Mouse (Mus musculus) heart, embryonic 15.5 days (tissue): ENCODE measurements at regions not wholly inside any gene's neighbourhood (a gene's known extent, or its start where the extent isn't known, plus 50 kb on each side); places are given as distances from the start of the nearest gene placed in this dataset.

Experiments
- ATAC-seq: fragments of 200-750 bp; cut with Nextera tagmentation; replicated peaks from 2 replicates; pipeline ENCODE4 v1.8.0; 2017; ENCODE audit warnings: low read depth, moderate TSS enrichment; ENCODE audit not compliant: insufficient number of reproducible peaks, insufficient read depth, low FRiP score
- H3K27ac ChIP-seq: fragments of 300-500 bp; sonication (generic); 2 replicates; pipeline ENCODE4 v1.5.1; 2015; ENCODE audit warnings: mild to moderate bottlenecking, inconsistent platforms
- H3K27me3 ChIP-seq: fragments of 300-500 bp; sonication (generic); 2 replicates; pipeline ENCODE4 v1.6.1; 2015; ENCODE audit warnings: inconsistent platforms
- H3K36me3 ChIP-seq: fragments of 300-500 bp; sonication (generic); 2 replicates; pipeline ENCODE4 v1.6.1; 2015; ENCODE audit warnings: mild to moderate bottlenecking, inconsistent platforms
- H3K4me1 ChIP-seq: fragments of 300-500 bp; sonication (generic); replicated peaks from 2 replicates; pipeline ENCODE4 v1.6.1; 2015; ENCODE audit warnings: inconsistent platforms
- H3K4me2 ChIP-seq: fragments of 300-500 bp; sonication (generic); 2 replicates; pipeline ENCODE4 v1.6.1; 2015; ENCODE audit warnings: inconsistent platforms, mild to moderate bottlenecking, moderate library complexity
- H3K4me3 ChIP-seq: fragments of 300-500 bp; sonication (generic); 2 replicates; pipeline ENCODE4 v1.5.1; 2015; ENCODE audit warnings: mild to moderate bottlenecking, inconsistent platforms
- H3K9ac ChIP-seq: fragments of 300-500 bp; sonication (generic); 2 replicates; pipeline ENCODE4 v1.6.1; 2015; ENCODE audit warnings: mild to moderate bottlenecking, inconsistent platforms
- H3K9me3 ChIP-seq: fragments of 300-500 bp; sonication (generic); replicated peaks from 2 replicates; pipeline ENCODE4 v1.6.1; 2016; ENCODE audit warnings: inconsistent platforms
- WGBS: fragments of 180-500 bp; shearing (Covaris S2); methylation state at CpG from one replicate; pipeline ENCODE4 v1.1.7; 2015; ENCODE audit warnings: mixed read lengths; 5-methylcytosine and 5-hydroxymethylcytosine counted together

- WGBS, result 72% methylated on average over 7 of the region's 7 CpGs
- Histone ChIP-seq H3K9me3 (no peaks in the 10 kb centered on the region), H3K36me3 (no peaks in the 10 kb centered on the region), H3K27me3 (no peaks in the 10 kb centered on the region), H3K4me3 (no peak overlapping the region), H3K27ac (no peak overlapping the region), H3K4me2 (no peak overlapping the region), H3K4me1 (no peaks in the 10 kb centered on the region), H3K9ac (no peak overlapping the region)
- no peak for ATAC-seq
These were observed 308.8 kb upstream of the Sox9 start for GRCm38 (mm10) chr11:112473237-112473636.

DNA sequence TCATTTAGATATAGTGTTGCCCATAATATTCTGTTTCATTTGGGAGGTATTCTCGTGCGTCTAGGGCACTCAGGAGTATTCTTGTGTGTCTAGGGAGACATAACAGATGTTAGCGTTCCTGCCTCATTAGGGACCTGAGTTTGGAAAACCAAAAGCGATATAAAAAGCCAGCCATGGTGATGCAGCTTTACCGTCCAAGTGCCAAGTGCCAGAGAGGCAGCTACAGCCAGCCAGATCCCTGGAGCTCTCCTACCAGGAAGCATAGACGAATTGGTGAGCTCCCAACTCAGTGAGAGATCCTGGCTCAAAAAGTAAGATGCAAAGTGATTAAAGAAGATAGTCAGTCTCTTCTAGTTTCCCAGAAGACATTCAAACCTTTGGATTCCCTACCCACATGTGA lies 308.3 kb upstream of the Sox9 start:
- no peak for ATAC-seq
- no peak overlapping the region for H3K4me3 ChIP-seq
- no peak overlapping the region for H3K9ac ChIP-seq
- H3K9me3 ChIP-seq, result no peaks in the 10 kb centered on the region
- no peaks in the 10 kb centered on the region for H3K27me3 ChIP-seq
- H3K27ac ChIP-seq, result no peak overlapping the region
- WGBS, result 71% methylated on average over 6 of the region's 6 CpGs
- H3K4me2 ChIP-seq, result no peak overlapping the region
- H3K4me1 ChIP-seq, result no peaks in the 10 kb centered on the region
- H3K36me3 ChIP-seq, result no peaks in the 10 kb centered on the region

DNA sequence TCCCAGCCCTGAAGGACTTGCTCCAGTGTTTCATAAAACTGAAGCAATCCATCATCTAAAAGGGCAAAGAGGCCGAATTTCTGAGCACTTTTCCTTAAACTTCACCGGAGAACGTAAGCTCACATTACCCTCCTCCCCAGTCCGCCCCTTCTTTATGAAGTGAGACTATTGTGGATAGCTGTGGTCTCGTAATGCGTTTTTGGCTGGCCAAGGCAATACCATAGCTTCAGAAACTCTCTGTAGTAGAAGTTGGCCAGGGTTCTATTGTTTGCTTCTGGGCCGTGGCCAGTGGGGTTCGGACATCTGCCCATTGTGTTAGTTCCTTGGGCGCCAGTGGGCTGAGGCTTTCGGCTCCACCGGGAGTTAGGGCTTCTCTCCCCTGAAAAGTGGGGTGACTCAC lies 301.7 kb upstream of the Sox9 start:
- H3K27me3 ChIP-seq, result no peaks in the 10 kb centered on the region
- 0 out of 2 replicates have a peak overlapping the region, but pooled peaks have one; percentile 15 for H3K4me2 ChIP-seq
- WGBS, result 79% methylated on average over 11 of the region's 11 CpGs
- no peak overlapping the region for H3K4me3 ChIP-seq
- no peak; the same call in 1 of the 2 replicates for ATAC-seq
- H3K27ac ChIP-seq, result no peak overlapping the region
- H3K9me3 ChIP-seq, result no peaks in the 10 kb centered on the region
- no peaks in the 10 kb centered on the region for H3K36me3 ChIP-seq
- H3K9ac ChIP-seq, result no peak overlapping the region
- H3K4me1 ChIP-seq, result no peaks in the 10 kb centered on the region

- Histone ChIP-seq H3K9me3 (no peaks in the 10 kb centered on the region), H3K27me3 (no peaks in the 10 kb centered on the region), H3K27ac (no peak overlapping the region)
These were observed 280.2 kb upstream of the Sox9 start for GRCm38 (mm10) chr11:112501781-112502180.

GRCm38 (mm10) chr11:112519076-112519475 lies 262.9 kb upstream of the Sox9 start:
- Histone ChIP-seq H3K4me3 (no peak overlapping the region), H3K9me3 (no peaks in the 10 kb centered on the region), H3K27me3 (no peaks in the 10 kb centered on the region), H3K4me1 (no peaks in the 10 kb centered on the region), H3K36me3 (no peaks in the 10 kb centered on the region), H3K4me2 (no peak overlapping the region), H3K27ac (no peak overlapping the region), H3K9ac (no peak overlapping the region)
- no peak for ATAC-seq
- WGBS, result 78% methylated on average over 8 of the region's 8 CpGs

More at GRCm38 (mm10) chr11:112501781-112502180, 280.2 kb upstream of the Sox9 start:
- Histone ChIP-seq H3K4me2 (no peak overlapping the region), H3K9ac (no peak overlapping the region), H3K4me1 (no peaks in the 10 kb centered on the region), H3K36me3 (no peaks in the 10 kb centered on the region), H3K4me3 (no peak overlapping the region)
- 18% methylated on average over 5 of the region's 5 CpGs for WGBS
- no peak for ATAC-seq

- no peak overlapping the region for H3K4me2 ChIP-seq
- H3K36me3 ChIP-seq, result no peaks in the 10 kb centered on the region
- no peaks in the 10 kb centered on the region for H3K9me3 ChIP-seq
- H3K27me3 ChIP-seq, result no peaks in the 10 kb centered on the region
- H3K4me3 ChIP-seq, result no peak overlapping the region
- H3K4me1 ChIP-seq, result no peaks in the 10 kb centered on the region
- 83% methylated on average over 3 of the region's 3 CpGs for WGBS
- ATAC-seq, result no peak
- H3K9ac ChIP-seq, result no peak overlapping the region
- H3K27ac ChIP-seq, result no peak overlapping the region
These were observed 257.0 kb upstream of the Sox9 start for GRCm38 (mm10) chr11:112524983-112525382.

GRCm38 (mm10) chr11:112542573-112542972 lies 239.5 kb upstream of the Sox9 start:
- Histone ChIP-seq H3K9ac (no peak overlapping the region), H3K27ac (no peak overlapping the region), H3K36me3 (no peaks in the 10 kb centered on the region), H3K9me3 (no peaks in the 10 kb centered on the region), H3K4me1 (no peaks in the 10 kb centered on the region), H3K4me2 (no peak overlapping the region), H3K4me3 (no peak overlapping the region), H3K27me3 (no peaks in the 10 kb centered on the region)
- 44% methylated on average over 6 of the region's 6 CpGs for WGBS
- ATAC-seq, result no peak

DNA sequence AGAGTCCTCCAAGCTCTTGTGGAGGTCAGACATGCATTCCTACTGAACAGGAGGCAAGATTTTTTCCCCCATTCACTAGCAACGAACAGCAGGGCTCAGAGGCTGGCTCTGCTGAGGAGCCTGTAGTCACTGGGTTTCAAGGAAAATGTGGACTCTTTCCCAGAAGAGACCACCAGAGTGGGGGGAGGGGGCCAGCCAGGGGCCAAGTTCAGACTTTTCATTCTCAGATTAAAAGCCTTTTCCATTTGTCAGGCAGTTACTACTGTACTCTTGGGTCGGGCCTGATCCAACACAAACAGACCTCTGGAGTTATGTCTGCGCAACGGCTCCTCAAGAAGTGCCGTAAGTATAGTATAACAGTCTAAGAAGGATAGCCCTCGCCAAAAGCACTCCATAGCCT lies 238.6 kb upstream of the Sox9 start:
- H3K36me3 ChIP-seq, result no peaks in the 10 kb centered on the region
- no peaks in the 10 kb centered on the region for H3K4me1 ChIP-seq
- 57% methylated on average over 6 of the region's 6 CpGs for WGBS
- H3K4me3 ChIP-seq, result no peak overlapping the region
- H3K9ac ChIP-seq, result no peak overlapping the region
- no peaks in the 10 kb centered on the region for H3K27me3 ChIP-seq
- no peaks in the 10 kb centered on the region for H3K9me3 ChIP-seq
- no peak overlapping the region for H3K4me2 ChIP-seq
- ATAC-seq, result no peak
- no peak overlapping the region for H3K27ac ChIP-seq

DNA sequence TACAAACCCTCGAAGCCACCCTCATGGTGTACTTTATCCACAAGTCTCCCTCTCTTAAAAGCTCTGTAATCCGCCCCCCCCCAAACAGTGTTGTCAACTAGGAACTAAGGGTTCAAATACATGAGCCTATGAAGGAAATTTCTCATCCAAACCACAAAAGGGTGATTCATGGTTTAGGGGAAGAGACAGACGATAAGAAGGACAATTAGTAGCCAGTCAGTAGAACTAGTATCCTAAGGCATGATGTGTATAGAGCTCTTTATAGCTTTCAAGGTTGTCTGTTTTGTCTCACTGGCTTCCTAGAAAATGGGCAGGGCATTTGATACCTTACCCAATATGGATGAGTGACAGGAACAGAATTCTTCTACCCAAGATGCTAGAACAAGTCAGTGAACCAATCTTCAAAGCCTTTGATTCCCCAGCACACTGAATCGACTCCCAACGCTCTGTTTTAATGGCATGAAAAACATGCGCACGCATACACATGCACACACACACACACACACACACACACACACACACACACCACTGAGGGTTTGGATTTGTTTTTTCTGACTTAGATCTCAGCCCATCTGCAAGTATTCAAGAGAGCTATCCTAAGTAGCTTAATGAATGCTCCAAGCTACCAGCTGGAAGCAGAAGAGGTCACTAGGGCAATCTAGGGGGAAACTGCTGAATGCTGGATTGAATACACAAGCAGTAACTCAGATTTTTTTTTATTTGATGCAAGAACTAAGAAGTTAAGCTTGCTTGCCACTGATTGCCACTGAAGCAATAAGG lies 236.6 kb upstream of the Sox9 start:
- H3K9me3 ChIP-seq, result no peaks in the 10 kb centered on the region
- H3K4me3 ChIP-seq, result no peak overlapping the region
- no peak overlapping the region for H3K4me2 ChIP-seq
- no peak overlapping the region for H3K27ac ChIP-seq
- WGBS, result 74% methylated on average over 7 of the region's 7 CpGs
- H3K4me1 ChIP-seq, result no peaks in the 10 kb centered on the region
- no peaks in the 10 kb centered on the region for H3K36me3 ChIP-seq
- no peak for ATAC-seq
- no peak overlapping the region for H3K9ac ChIP-seq
- H3K27me3 ChIP-seq, result no peaks in the 10 kb centered on the region

DNA sequence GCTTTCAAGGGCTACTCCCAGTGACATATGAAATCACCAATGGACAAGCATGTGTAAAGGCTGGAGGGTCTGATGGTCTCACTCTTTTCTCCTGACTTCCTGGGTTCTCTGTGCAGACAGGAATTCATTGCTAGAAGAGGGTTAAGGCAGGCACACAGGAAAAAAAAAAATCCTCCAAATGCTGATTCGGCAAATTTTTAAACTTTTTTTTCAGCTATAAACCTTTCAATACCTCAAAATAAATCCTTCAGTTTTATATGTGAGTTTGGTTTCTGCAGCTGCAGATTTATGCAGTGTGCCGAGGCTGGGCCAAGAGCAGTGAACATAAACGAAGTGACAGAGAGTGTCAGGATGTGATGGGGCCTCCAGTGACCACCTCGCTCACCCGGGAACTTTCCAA lies 235.9 kb upstream of the Sox9 start:
- H3K9me3 ChIP-seq, result no peaks in the 10 kb centered on the region
- H3K27ac ChIP-seq, result no peak overlapping the region
- ATAC-seq, result no peak
- H3K4me1 ChIP-seq, result no peaks in the 10 kb centered on the region
- H3K4me3 ChIP-seq, result no peak overlapping the region
- H3K27me3 ChIP-seq, result no peaks in the 10 kb centered on the region
- no peak overlapping the region for H3K4me2 ChIP-seq
- 59% methylated on average over 5 of the region's 5 CpGs for WGBS
- H3K9ac ChIP-seq, result no peak overlapping the region
- H3K36me3 ChIP-seq, result no peaks in the 10 kb centered on the region

DNA sequence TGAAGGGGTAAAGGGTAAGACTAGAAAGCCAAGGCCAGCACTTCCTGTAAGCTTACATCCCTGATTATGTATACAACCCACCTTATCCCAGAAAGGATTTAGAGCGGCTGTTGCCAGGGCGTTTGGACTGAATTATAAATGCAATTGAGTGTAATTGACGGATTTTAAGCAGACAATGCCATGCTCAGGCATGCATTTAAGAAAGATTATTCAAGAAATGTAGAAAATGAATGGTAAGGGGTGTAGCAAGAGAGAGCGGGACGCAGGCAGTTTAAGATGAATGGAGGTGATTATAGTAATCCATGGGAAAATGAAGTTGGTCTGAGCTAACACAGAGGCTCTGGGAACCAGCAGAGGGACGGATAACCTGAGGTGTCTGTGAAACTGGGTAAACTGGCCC lies 229.2 kb upstream of the Sox9 start:
- Histone ChIP-seq H3K4me1 (no peaks in the 10 kb centered on the region), H3K9me3 (no peaks in the 10 kb centered on the region), H3K9ac (no peak overlapping the region), H3K27me3 (no peaks in the 10 kb centered on the region), H3K36me3 (no peaks in the 10 kb centered on the region), H3K27ac (no peak overlapping the region), H3K4me3 (no peak overlapping the region), H3K4me2 (no peak overlapping the region)
- 79% methylated on average over 6 of the region's 6 CpGs for WGBS
- no peak for ATAC-seq

DNA sequence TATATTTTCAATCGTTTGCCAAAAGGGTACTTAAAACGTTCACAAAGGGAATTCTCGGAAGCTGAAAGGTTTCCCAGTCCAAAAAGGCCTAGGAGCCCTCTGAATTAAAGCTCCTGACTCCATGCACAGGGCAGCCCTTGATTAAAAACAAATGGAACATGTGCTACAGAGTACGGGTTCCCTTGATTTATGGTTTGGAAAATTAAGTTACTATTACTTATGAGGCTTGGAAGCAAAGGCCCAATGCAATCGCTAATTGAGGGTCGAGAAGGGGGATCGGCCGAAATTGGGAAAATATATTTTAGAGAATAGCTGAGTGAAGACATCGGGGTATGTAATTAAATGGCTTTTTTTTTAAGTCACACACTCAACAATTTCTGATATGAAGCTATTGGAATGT lies 219.0 kb upstream of the Sox9 start:
- Histone ChIP-seq H3K27me3 (no peaks in the 10 kb centered on the region), H3K27ac (no peak overlapping the region), H3K9me3 (no peaks in the 10 kb centered on the region), H3K36me3 (no peaks in the 10 kb centered on the region), H3K4me2 (no peak overlapping the region), H3K4me3 (no peak overlapping the region), H3K9ac (no peak overlapping the region), H3K4me1 (no peaks in the 10 kb centered on the region)
- 82% methylated on average over 9 of the region's 9 CpGs for WGBS
- ATAC-seq, result no peak
